Mouse (Mus musculus): ENCODE results near the gene Slc22a18.
"Not testable (repeated sequence)": the region's sequence is repeated elsewhere in the genome, so short reads cannot be mapped to it uniquely, and the experiment has no call there.

The Slc22a18 gene

DNA sequence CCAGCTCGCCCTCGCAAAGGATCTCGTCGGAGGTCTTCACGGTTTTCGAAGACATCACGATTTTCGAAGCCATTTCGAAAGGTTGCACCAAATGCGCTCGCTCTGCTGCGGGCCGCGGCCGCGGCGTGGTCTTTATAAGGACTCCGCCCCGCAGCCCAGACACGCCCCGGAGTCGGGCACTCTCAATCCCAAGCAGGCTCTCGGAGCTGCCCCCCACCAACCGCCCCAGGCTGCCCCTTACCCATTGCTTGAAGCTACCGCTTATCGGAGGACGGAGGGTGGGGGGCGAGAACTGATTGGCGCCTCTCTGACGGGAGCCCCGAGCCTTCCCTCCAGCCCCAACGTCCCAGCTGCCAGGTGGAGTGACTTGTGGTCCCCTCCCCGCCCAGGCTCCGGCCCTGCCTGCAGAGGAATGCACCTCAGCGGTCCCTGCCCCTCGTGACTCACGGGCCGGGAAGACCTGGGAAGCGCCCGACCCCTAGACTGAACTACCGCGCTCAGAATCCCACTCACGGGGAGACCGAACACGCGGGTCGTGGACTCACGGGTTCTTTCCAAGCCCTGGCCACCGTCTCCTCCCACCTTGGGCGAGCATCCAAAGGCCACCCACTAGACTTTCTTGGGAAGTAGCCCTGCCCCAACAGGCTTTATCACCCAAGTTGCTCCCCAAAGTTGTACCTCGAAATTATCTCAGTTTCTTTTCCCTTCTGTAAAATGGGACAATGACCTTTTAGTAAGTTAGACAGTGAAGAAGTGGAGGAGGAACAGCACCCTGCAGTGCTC is 29.1 kb downstream of the Slc22a18 start, which contains the start of gene Phlda2:
TSS of gene Phlda2 (minus strand) at position 733 of the 783 bp plus-strand sequence.
- DNase-seq (ENCODE audit: low read depth, low spot score): no peak

DNA sequence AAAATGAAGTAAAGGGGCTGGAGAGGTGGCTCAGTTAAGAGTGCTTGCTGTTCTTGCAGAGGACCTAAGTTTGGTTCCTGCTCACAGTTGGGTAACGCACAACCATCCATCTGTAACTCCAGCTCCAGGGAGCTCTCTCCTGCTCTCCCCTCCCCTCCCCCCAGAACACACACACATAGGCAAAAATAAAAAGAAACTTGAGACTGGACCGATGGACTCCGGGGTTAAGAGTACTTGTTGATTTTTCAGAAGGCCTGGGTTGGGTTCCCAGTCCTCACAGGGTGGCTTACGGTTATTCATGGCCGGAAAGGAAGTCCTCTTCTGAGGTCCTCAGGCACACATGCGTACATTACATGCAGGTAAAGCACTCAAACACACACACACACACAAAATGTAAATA is 30.4 kb downstream of the Slc22a18 start:
- DNase-seq (ENCODE audit: low read depth, low spot score): no peak

GRCm38 (mm10) chr7:143505411-143505810 is 31.9 kb downstream of the Slc22a18 start:
- no peak for DNase-seq (ENCODE audit: low read depth, low spot score)

DNA sequence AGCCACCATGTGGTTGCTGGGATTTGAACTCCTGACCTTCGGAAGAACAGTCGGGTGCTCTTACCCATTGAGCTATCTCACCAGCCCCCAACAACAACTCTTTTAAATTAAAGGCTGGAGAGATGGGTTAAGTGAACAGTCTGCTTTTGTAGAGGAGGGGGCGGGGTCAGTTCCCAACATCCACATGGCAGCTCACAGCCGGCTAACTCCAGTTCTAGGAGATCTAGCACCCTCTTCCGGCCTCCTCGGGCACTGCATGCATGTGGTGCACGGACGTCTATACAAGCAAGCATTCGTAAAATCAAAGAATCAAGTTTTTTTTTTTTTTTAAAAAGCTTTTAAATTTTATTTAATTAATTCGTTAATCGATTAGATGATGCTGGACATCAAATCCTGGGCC is 32.3 kb downstream of the Slc22a18 start:
- DNase-seq (ENCODE audit: low read depth, low spot score): peak; percentile 68

DNA sequence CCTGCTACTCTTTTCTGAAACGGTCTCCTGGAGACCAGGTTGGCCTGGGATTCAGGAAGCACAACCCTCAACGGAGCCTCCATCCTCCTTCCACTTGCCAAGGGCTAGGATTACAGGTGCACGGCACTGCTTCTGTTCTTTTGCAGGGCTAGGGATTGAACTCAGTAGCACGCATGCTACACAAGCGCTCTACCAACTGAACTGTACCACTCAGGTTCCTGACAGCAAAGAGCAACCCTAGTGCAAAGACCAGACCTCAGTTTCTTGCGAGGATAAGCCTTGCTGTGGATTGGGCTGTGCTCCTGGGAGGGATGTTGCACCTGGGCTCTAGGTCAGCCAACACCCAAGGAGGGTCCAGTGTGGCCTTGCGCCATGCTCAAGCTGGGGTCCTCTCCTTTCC is 32.7 kb downstream of the Slc22a18 start:
- no peak for DNase-seq (ENCODE audit: low read depth, low spot score)

DNA sequence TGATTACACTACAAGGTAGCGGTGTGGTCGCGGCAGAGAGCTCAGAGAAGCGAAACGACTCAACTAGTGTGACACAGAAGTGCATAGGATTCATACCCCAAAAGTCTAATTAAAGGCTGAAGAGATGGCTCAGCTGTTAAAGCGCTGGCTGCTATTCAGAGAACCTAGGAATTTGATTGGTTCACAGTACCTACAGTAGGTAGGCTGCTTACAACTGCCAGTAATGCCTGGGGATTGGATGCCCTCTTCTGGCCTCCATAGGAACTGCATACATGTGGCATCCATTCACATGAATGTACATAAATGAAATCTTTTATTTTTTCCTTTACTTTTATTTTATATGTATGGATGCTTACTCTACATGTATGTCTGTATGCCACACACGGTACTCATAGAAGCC is 33.1 kb downstream of the Slc22a18 start:
- peak; percentile 61 for DNase-seq (ENCODE audit: low read depth, low spot score)

GRCm38 (mm10) chr7:143509566-143509965 is 36.0 kb downstream of the Slc22a18 start:
- no peak for DNase-seq (ENCODE audit: low read depth, low spot score)

GRCm38 (mm10) chr7:143510593-143511334 is 37.2 kb downstream of the Slc22a18 start:
- DNase-seq (ENCODE audit: low read depth, low spot score): peak; percentile 12

GRCm38 (mm10) chr7:143511335-143511712 is 37.8 kb downstream of the Slc22a18 start:
- DNase-seq (ENCODE audit: low read depth, low spot score): no peak

- no peak for DNase-seq (ENCODE audit: low read depth, low spot score)
Measured at GRCm38 (mm10) chr7:143513763-143514415, 40.4 kb downstream of the Slc22a18 start.

DNA sequence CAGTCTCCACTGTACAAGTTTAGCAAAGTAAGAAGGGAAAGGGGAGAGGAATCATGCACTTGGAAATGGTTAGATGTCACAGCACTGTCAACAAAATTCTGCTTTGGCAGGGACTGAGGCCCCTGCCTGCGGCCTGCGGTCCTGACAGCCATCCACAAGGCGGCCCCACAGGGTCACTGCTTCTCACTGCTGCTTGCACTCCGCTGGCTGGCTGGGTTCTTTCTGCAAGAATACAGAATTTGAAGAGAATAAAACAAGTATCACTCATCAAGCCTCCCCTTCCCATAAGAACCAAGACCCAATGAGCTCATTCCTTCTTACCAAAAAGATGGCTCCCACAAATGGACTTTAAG is 40.9 kb downstream of the Slc22a18 start:
- DNase-seq (ENCODE audit: low read depth, low spot score): no peak

DNA sequence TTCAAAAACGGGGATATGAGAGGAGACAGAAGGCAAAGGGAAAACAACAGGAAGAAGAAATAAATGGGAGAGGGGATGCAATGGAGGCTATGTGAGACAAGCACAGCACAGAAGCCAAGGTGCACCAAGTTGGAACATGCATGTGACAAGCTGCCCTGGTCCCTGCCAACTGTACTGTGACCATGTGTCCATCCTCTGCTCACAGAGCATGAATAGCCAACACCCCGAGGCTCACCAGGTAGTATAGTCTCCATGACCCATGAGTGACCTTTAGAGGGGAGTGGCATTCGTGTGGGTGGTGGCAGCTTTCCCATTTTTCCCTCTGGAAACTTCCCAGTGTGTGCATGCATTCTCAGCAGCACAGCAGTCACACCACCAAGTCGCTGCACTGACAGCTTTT is 45.8 kb downstream of the Slc22a18 start:
- no peak for DNase-seq (ENCODE audit: low read depth, low spot score)

- no peak for DNase-seq (ENCODE audit: low read depth, low spot score)
Measured at GRCm38 (mm10) chr7:143532410-143532809, 58.9 kb downstream of the Slc22a18 start.

- DNase-seq (ENCODE audit: low read depth, low spot score): no peak
Measured at GRCm38 (mm10) chr7:143533284-143533683, 59.7 kb downstream of the Slc22a18 start.

- no peak for DNase-seq (ENCODE audit: low read depth, low spot score)
Measured at GRCm38 (mm10) chr7:143536251-143536650, 62.7 kb downstream of the Slc22a18 start.

GRCm38 (mm10) chr7:143538229-143538628 is 64.7 kb downstream of the Slc22a18 start:
- DNase-seq (ENCODE audit: low read depth, low spot score): not testable (repeated sequence)

GRCm38 (mm10) chr7:143538671-143539070 is 65.1 kb downstream of the Slc22a18 start:
- no peak for DNase-seq (ENCODE audit: low read depth, low spot score)

DNA sequence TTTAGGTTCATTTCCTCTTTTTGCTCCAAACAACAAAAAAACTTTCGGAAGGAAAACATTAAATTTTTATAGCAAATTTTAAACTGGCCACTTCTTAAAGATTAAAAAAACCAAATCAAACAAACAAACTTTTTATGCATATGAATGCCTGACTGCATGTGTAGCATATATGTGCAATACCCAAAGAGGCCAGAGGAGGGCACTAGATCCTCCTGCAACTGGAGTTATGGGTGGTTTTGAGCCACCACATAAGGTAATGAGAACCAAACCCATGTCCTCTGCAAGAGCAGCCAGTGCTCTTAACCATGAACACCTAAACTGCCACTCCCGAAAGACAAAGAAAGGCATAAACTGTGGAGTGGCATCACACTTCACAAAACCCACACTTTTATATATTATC is 70.8 kb downstream of the Slc22a18 start:
- DNase-seq (ENCODE audit: low read depth, low spot score): peak; percentile 63

- peak; percentile 30 for DNase-seq (ENCODE audit: low read depth, low spot score)
Measured at GRCm38 (mm10) chr7:143546554-143546953, 73.0 kb downstream of the Slc22a18 start.

- DNase-seq (ENCODE audit: low read depth, low spot score): no peak
Measured at GRCm38 (mm10) chr7:143548231-143548961, 74.9 kb downstream of the Slc22a18 start.
